Mouse (Mus musculus): Measurements from ENCODE around the gene Lnx1.

GRCm38 (mm10) chr5:74699673-74700072 lies 3.0 kb downstream of the Lnx1 start:
- no peak for TF ChIP-seq CTCF (IDR thresholded peaks at IDR 0.05)
- no peak for TF ChIP-seq POLR2A (IDR thresholded peaks at IDR 0.05; ENCODE audit: insufficient read depth, low read depth, low read length)
- no peak for TF ChIP-seq EP300 (IDR thresholded peaks at IDR 0.05; ENCODE audit: insufficient read depth, low read depth, low read length)

Data from heart, adult 2 months (tissue).